Mouse (Mus musculus) E14TG2a.4 (cell line): ENCODE measurements around the gene Spop.

Experiments
- H3K27me3 ChIP-seq: 2 replicates; pipeline ENCODE4 v1.6.1; 2014; ENCODE audit warnings: low read length, control low read depth; ENCODE audit not compliant: insufficient read depth
- H3K36me3 ChIP-seq: 2 replicates; pipeline ENCODE4 v1.6.1; 2014; ENCODE audit warnings: low read length, control low read depth; ENCODE audit not compliant: insufficient read depth
- H3K4me1 ChIP-seq: replicated peaks from 2 replicates; pipeline ENCODE4 v1.6.1; 2014; ENCODE audit warnings: low read depth, low read length, control low read depth
- H3K4me3 ChIP-seq: replicated peaks from 2 replicates; pipeline ENCODE4 v1.5.1; 2014; ENCODE audit warnings: mild to moderate bottlenecking, low read length
- H3K9me3 ChIP-seq: 2 replicates; pipeline ENCODE4 v1.6.1; 2014; ENCODE audit warnings: low read length, control low read depth
- CTCF ChIP-seq: conservative IDR thresholded peaks from 2 replicates; pipeline ENCODE4 v1.5.1; 2014; ENCODE audit warnings: low read length
- NANOG ChIP-seq: IDR thresholded peaks from 2 replicates; pipeline ENCODE4 v1.6.1; 2014; ENCODE audit warnings: borderline replicate concordance, low read length, mixed read lengths
- POU5F1 ChIP-seq: IDR thresholded peaks from 2 replicates; pipeline ENCODE4 v1.6.1; 2014; ENCODE audit warnings: low read length, borderline replicate concordance

Gene Spop

GRCm38 (mm10) chr11:95520456-95521072, 106.7 kb downstream of the Spop start:
- Histone ChIP-seq H3K27me3 (0 out of 2 replicates have a peak, but pooled peaks cover 9% of the 10 kb centered on the region), H3K4me3 (peak overlapping the region; percentile 43), H3K36me3 (no peaks in the 10 kb centered on the region), H3K4me1 (peaks cover 80% of the 10 kb centered on the region), H3K9me3 (no peaks in the 10 kb centered on the region)
- peak; percentile 15; the same call in 1 of the 2 replicates for TF ChIP-seq CTCF
- no peak for TF ChIP-seq POU5F1
- peak; percentile 16; the same call in 1 of the 2 replicates for TF ChIP-seq NANOG

DNA sequence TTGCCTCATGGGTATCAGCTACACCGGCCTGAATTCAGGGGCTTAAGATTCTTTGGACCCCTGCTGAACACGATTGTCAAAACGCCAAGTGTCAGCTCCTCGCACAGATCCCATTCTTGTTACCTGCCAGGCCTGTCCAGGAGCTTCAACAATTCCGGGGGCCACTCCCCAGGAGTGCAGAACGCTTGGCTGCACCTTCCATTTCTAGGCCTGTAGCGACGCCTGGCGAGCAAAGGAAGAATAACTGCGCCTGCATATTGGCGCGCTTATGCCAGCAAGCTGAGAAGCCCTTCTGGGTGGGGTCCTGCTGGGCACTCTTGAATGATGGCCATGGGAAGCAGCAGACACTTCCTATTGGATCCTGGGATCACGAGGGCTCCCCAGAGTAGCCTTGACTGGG, 107.7 kb downstream of the Spop start:
- TF ChIP-seq CTCF (peak; percentile 100), POU5F1 (no peak)
- peaks cover 76% of the 10 kb centered on the region for H3K4me1 ChIP-seq
- no peaks in the 10 kb centered on the region for H3K36me3 ChIP-seq
- H3K9me3 ChIP-seq, result no peaks in the 10 kb centered on the region
- H3K27me3 ChIP-seq, result 0 out of 2 replicates have a peak, but pooled peaks cover 9% of the 10 kb centered on the region
- H3K4me3 ChIP-seq, result peak overlapping the region; percentile 43

DNA sequence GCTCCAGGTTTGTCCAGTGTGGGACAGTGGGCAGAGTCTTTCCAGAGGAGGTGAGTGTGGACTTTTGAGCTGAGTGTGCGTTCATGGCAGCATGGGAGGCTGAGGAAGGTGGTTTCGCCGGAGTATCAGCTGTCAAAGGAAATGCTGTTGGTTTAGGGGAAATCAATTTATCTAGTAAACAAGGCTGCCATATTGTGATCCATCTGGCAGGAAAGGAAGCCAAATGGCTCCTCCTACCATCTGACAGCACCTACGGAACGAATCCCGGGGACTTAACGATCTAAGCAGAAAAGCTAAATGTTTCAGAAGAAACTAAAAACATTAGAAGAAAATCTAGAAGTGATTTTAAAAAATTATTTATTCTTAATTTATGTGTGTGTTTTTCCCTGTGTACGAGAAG, 113.4 kb downstream of the Spop start:
- no peak for TF ChIP-seq POU5F1
- no peak for TF ChIP-seq CTCF
- no peak for TF ChIP-seq NANOG
- 0 out of 2 replicates have a peak, but pooled peaks cover 6% of the 10 kb centered on the region for H3K27me3 ChIP-seq
- peaks cover 43% of the 10 kb centered on the region for H3K4me1 ChIP-seq
- H3K36me3 ChIP-seq, result no peaks in the 10 kb centered on the region
- no peaks in the 10 kb centered on the region for H3K9me3 ChIP-seq
- no peak overlapping the region for H3K4me3 ChIP-seq

GRCm38 (mm10) chr11:95528231-95528630, 114.4 kb downstream of the Spop start:
- TF ChIP-seq POU5F1, result no peak
- TF ChIP-seq CTCF, result peak; percentile 49
- TF ChIP-seq NANOG, result no peak
- H3K27me3 ChIP-seq, result no peaks in the 10 kb centered on the region
- H3K4me1 ChIP-seq, result peaks cover 52% of the 10 kb centered on the region
- H3K4me3 ChIP-seq, result no peak overlapping the region
- no peaks in the 10 kb centered on the region for H3K36me3 ChIP-seq
- no peaks in the 10 kb centered on the region for H3K9me3 ChIP-seq

DNA sequence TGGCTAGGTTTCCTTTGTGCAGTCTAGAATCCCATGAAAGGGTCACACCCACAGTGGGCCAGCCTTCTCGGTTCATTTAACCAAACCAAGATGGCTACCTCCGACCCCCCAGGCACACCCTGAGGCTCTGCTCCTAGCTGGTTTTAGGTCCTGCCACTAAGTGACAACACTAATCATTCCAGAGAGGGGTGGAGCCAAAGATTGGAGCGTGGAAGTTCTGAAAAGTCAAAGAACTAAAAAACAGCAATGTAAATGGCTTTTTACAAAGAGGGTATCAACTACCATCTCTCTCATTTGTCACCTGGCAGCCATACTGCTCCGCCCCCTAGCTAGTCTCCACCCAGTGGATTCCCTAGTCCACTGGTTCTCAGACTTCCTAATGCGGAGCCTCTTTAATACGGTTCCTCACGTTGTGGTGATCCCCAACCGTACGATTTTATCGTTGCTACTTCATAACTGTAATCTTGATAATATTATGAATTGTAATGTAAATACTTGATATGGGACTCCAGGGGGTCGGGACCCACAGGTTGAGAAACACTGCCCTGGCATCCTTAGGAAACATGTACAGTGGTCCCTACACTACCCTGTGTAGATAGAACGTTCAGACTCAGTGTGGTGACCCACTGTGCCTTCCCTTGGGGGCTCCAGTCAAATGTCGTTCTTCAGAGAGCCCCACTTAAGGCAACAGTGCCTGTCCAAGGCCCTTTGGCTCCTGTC, 118.6 kb downstream of the Spop start:
- H3K36me3 ChIP-seq, result no peaks in the 10 kb centered on the region
- no peaks in the 10 kb centered on the region for H3K9me3 ChIP-seq
- no peaks in the 10 kb centered on the region for H3K27me3 ChIP-seq
- TF ChIP-seq POU5F1, result no peak
- TF ChIP-seq NANOG, result no peak
- TF ChIP-seq CTCF, result no peak
- peak overlapping the region; percentile 41 for H3K4me3 ChIP-seq
- H3K4me1 ChIP-seq, result peaks cover 53% of the 10 kb centered on the region

DNA sequence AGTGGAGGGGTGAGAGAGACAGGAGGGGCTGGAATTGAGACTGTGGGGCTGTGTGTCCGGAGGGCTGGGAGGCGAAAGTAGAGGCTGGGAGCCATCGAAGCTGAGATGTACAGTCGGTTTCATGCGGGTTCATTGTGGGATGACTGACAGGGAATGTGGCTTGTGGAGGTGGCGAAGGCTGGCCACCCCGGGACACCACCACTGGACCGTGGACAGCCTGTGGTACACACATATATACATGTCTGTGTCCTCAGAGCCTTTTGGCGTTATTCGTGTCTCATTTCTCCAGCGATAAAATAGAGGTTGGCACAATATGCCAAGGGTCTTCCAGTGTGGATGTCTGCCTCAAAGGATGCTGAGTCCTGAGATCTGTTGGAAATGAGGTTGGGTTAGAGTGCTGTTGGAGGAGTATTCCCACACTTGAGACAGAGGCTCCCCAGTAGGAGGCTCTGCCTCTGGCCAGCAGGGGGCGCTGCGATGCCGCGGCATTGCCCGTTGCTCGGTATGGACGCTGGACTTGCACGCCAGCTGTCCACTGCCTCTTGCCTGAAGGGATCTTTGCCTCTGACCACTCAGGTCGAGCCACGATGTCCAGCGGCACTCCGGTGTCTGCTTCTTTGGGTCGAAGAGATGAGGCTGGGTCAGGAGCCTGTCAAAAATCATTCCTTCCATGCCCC, 119.7 kb downstream of the Spop start:
- no peaks in the 10 kb centered on the region for H3K27me3 ChIP-seq
- H3K9me3 ChIP-seq, result no peaks in the 10 kb centered on the region
- TF ChIP-seq POU5F1 (no peak), CTCF (peak; percentile 94)
- peaks cover 58% of the 10 kb centered on the region for H3K4me1 ChIP-seq
- H3K4me3 ChIP-seq, result no peak overlapping the region; the same call in 1 of the 2 replicates
- no peaks in the 10 kb centered on the region for H3K36me3 ChIP-seq

- no peak for TF ChIP-seq POU5F1
- TF ChIP-seq CTCF, result no peak
- TF ChIP-seq NANOG, result no peak
Observed at GRCm38 (mm10) chr11:95538378-95539104, 124.7 kb downstream of the Spop start.

GRCm38 (mm10) chr11:95540637-95541385, 126.9 kb downstream of the Spop start:
- no peak for TF ChIP-seq CTCF
- TF ChIP-seq POU5F1, result no peak
- no peak for TF ChIP-seq NANOG
- Histone ChIP-seq H3K27me3 (no peaks in the 10 kb centered on the region), H3K9me3 (no peaks in the 10 kb centered on the region), H3K4me3 (peak overlapping the region; percentile 35), H3K36me3 (no peaks in the 10 kb centered on the region), H3K4me1 (peaks cover 80% of the 10 kb centered on the region)

More at GRCm38 (mm10) chr11:95538378-95539104, 124.7 kb downstream of the Spop start:
- Histone ChIP-seq H3K4me1 (peaks cover 76% of the 10 kb centered on the region), H3K36me3 (no peaks in the 10 kb centered on the region), H3K27me3 (no peaks in the 10 kb centered on the region), H3K9me3 (no peaks in the 10 kb centered on the region), H3K4me3 (peak overlapping the region; percentile 35)
